Mouse (Mus musculus) neural tube, embryonic 13.5 days (tissue): Measurements from ENCODE around the gene Polr1c. TPM values are rescaled to one million over a fixed set of nuclear protein-coding genes. Genes with fewer than 3 reads are reported as not detected.

Experiments used
- ATAC-seq: fragments of 200-750 bp; cut with Nextera tagmentation; 2 replicates; pipeline ENCODE4 v1.8.0; 2017; ENCODE audit warnings: low read depth, mild to moderate bottlenecking, moderate TSS enrichment, moderate library complexity
- H3K27ac ChIP-seq: fragments of 300-500 bp; sonication (generic); replicated peaks from 2 replicates; pipeline ENCODE4 v1.5.1; 2015; ENCODE audit warnings: moderate library complexity, mild to moderate bottlenecking, inconsistent platforms
- H3K27me3 ChIP-seq: fragments of 300-500 bp; sonication (generic); 2 replicates; pipeline ENCODE4 v1.6.1; 2015; ENCODE audit warnings: mild to moderate bottlenecking, inconsistent platforms
- H3K36me3 ChIP-seq: fragments of 300-500 bp; sonication (generic); 2 replicates; pipeline ENCODE4 v1.6.1; 2015; ENCODE audit warnings: mild to moderate bottlenecking, inconsistent platforms
- H3K4me1 ChIP-seq: fragments of 300-500 bp; sonication (generic); replicated peaks from 2 replicates; pipeline ENCODE4 v1.6.1; 2015; ENCODE audit warnings: inconsistent platforms
- H3K4me2 ChIP-seq: fragments of 300-500 bp; sonication (generic); 2 replicates; pipeline ENCODE4 v1.6.1; 2015; ENCODE audit warnings: inconsistent platforms, mild to moderate bottlenecking, moderate library complexity
- H3K4me3 ChIP-seq: fragments of 300-500 bp; sonication (generic); 2 replicates; pipeline ENCODE4 v1.5.1; 2015; ENCODE audit warnings: mild to moderate bottlenecking, inconsistent platforms
- H3K9ac ChIP-seq: fragments of 300-500 bp; sonication (generic); 2 replicates; pipeline ENCODE4 v1.6.1; 2015; ENCODE audit warnings: moderate library complexity, mild to moderate bottlenecking, inconsistent platforms
- H3K9me3 ChIP-seq: fragments of 300-500 bp; sonication (generic); 2 replicates; pipeline ENCODE4 v1.6.1; 2016; ENCODE audit warnings: inconsistent platforms
- WGBS: fragments of 180-500 bp; shearing (Covaris S2); methylation state at CpG from one replicate; pipeline ENCODE4 v1.1.7; 2015; 5-methylcytosine and 5-hydroxymethylcytosine counted together
- polyA plus RNA-seq: library from polyadenylated mRNA; unstranded; fragments of >200 nt; fragmentation: Nextera tagmentation; extraction: Ambion mirVana; gene quantifications from 2 replicates; pipeline ENCODE4 v1.2.1, GENCODE M21; 2015

The Polr1c gene
- 84.3 and 93.8 TPM in 2 replicates for polyA plus RNA-seq

- ATAC-seq = peak; percentile 94
- WGBS = under 1% methylated on average over 53 of the region's 53 CpGs
- H3K36me3 ChIP-seq = peaks cover 71% of the 10 kb centered on the region
Measured at GRCm38 (mm10) chr17:46247512-46248188, at the start of gene Polr1c, which contains the start of gene Yipf3. Polr1c (minus strand) TSS chr17:46248054. Yipf3 (plus strand) TSS chr17:46248080.

GRCm38 (mm10) chr17:46297028-46297363, 49.1 kb upstream of the Polr1c start:
- H3K4me3 ChIP-seq = peak overlapping the region; percentile 70
- 11% methylated on average over 6 of the region's 6 CpGs for whole genome bisulfite sequencing
- peak overlapping the region; percentile 81 for H3K27ac ChIP-seq
- H3K9me3 ChIP-seq = no peaks in the 10 kb centered on the region
- H3K36me3 ChIP-seq = peaks cover 4% of the 10 kb centered on the region; the same call in 1 of the 2 replicates
- no peak; the same call in none of the 2 replicates for ATAC-seq
- peak overlapping the region; percentile 83 for H3K9ac ChIP-seq
- H3K27me3 ChIP-seq = peaks cover 71% of the 10 kb centered on the region
- H3K4me1 ChIP-seq = peaks cover 19% of the 10 kb centered on the region
- H3K4me2 ChIP-seq = peak overlapping the region; percentile 97

More at GRCm38 (mm10) chr17:46247512-46248188, at the start of gene Polr1c, which contains the start of gene Yipf3:
- H3K4me2 ChIP-seq = peak within 1 kb of the TSS; percentile 95
- no peaks in the 10 kb centered on the region for H3K9me3 ChIP-seq
- peak within 1 kb of the TSS; percentile 86 for H3K27ac ChIP-seq
- H3K4me3 ChIP-seq = peak within 1 kb of the TSS; percentile 81
- peaks cover 36% of the 10 kb centered on the region for H3K4me1 ChIP-seq
- H3K9ac ChIP-seq = peak within 1 kb of the TSS; percentile 97
- H3K27me3 ChIP-seq = no peaks in the 10 kb centered on the region

- no peak for ATAC-seq
- Histone ChIP-seq H3K9me3 (no peaks in the 10 kb centered on the region), H3K36me3 (no peaks in the 10 kb centered on the region), H3K4me3 (peak overlapping the region; percentile 70), H3K4me1 (peaks cover 19% of the 10 kb centered on the region), H3K9ac (no peak overlapping the region), H3K27me3 (peaks cover 71% of the 10 kb centered on the region), H3K4me2 (peak overlapping the region; percentile 97), H3K27ac (no peak overlapping the region; the same call in 1 of the 2 replicates)
- 49% methylated on average over 6 of the region's 6 CpGs for WGBS
Measured at GRCm38 (mm10) chr17:46296601-46297000, 48.7 kb upstream of the Polr1c start.

- Histone ChIP-seq H3K4me1 (peaks cover 15% of the 10 kb centered on the region), H3K9me3 (no peaks in the 10 kb centered on the region), H3K4me2 (no peak overlapping the region), H3K36me3 (no peaks in the 10 kb centered on the region), H3K27ac (0 out of 2 replicates have a peak overlapping the region, but pooled peaks have one; percentile 5), H3K4me3 (no peak overlapping the region), H3K9ac (no peak overlapping the region), H3K27me3 (peaks cover 8% of the 10 kb centered on the region)
- 66% methylated on average over 11 of the region's 11 CpGs for WGBS
- ATAC-seq = no peak
Measured at GRCm38 (mm10) chr17:46287678-46288095, 39.8 kb upstream of the Polr1c start.

- no peak overlapping the region for H3K4me2 ChIP-seq
- H3K27me3 ChIP-seq = no peaks in the 10 kb centered on the region
- no peak overlapping the region for H3K9ac ChIP-seq
- no peak for ATAC-seq
- no peak overlapping the region for H3K27ac ChIP-seq
- H3K4me3 ChIP-seq = no peak overlapping the region
- peaks cover 34% of the 10 kb centered on the region for H3K4me1 ChIP-seq
- H3K36me3 ChIP-seq = peaks cover 2% of the 10 kb centered on the region; the same call in 1 of the 2 replicates
- WGBS = 75% methylated on average over 6 of the region's 6 CpGs
- H3K9me3 ChIP-seq = no peaks in the 10 kb centered on the region
Measured at GRCm38 (mm10) chr17:46285407-46285806, 37.6 kb upstream of the Polr1c start.

- H3K27me3 ChIP-seq = no peaks in the 10 kb centered on the region
- no peak for ATAC-seq
- 34% methylated on average over 7 of the region's 7 CpGs for WGBS
Measured at GRCm38 (mm10) chr17:46284653-46285052, 36.8 kb upstream of the Polr1c start.

GRCm38 (mm10) chr17:46283911-46284310, 36.1 kb upstream of the Polr1c start:
- no peak for ATAC-seq
- H3K4me2 ChIP-seq = no peak overlapping the region
- 84% methylated on average over 8 of the region's 8 CpGs for WGBS
- no peaks in the 10 kb centered on the region for H3K9me3 ChIP-seq
- no peak overlapping the region for H3K4me3 ChIP-seq
- peaks cover 34% of the 10 kb centered on the region for H3K4me1 ChIP-seq
- no peak overlapping the region for H3K27ac ChIP-seq
- peaks cover 10% of the 10 kb centered on the region for H3K36me3 ChIP-seq
- no peaks in the 10 kb centered on the region for H3K27me3 ChIP-seq
- H3K9ac ChIP-seq = no peak overlapping the region

More at GRCm38 (mm10) chr17:46284653-46285052, 36.8 kb upstream of the Polr1c start:
- Histone ChIP-seq H3K36me3 (peaks cover 3% of the 10 kb centered on the region), H3K9me3 (no peaks in the 10 kb centered on the region), H3K4me2 (no peak overlapping the region), H3K4me3 (no peak overlapping the region), H3K27ac (no peak overlapping the region), H3K9ac (no peak overlapping the region), H3K4me1 (peaks cover 34% of the 10 kb centered on the region)

GRCm38 (mm10) chr17:46283140-46283539, 35.3 kb upstream of the Polr1c start:
- Histone ChIP-seq H3K27me3 (no peaks in the 10 kb centered on the region), H3K4me2 (peak overlapping the region; percentile 96), H3K9ac (0 out of 2 replicates have a peak overlapping the region, but pooled peaks have one; percentile 10), H3K4me1 (peaks cover 34% of the 10 kb centered on the region), H3K27ac (peak overlapping the region; percentile 78), H3K4me3 (peak overlapping the region; percentile 65), H3K36me3 (peaks cover 14% of the 10 kb centered on the region), H3K9me3 (no peaks in the 10 kb centered on the region)
- 23% methylated on average over 9 of the region's 9 CpGs for WGBS
- ATAC-seq = peak; percentile 65

GRCm38 (mm10) chr17:46282483-46283123, 34.7 kb upstream of the Polr1c start, which contains the start of gene Tjap1:
Tjap1 (minus strand) TSS chr17:46283026.
- H3K9me3 ChIP-seq = no peaks in the 10 kb centered on the region
- peak within 1 kb of the TSS; percentile 78 for H3K27ac ChIP-seq
- peak; percentile 97 for ATAC-seq
- H3K4me2 ChIP-seq = peak within 1 kb of the TSS; percentile 96
- H3K9ac ChIP-seq = peak within 1 kb of the TSS; percentile 81
- WGBS = under 1% methylated on average over 37 of the region's 37 CpGs
- peak within 1 kb of the TSS; percentile 65 for H3K4me3 ChIP-seq
- peaks cover 17% of the 10 kb centered on the region for H3K36me3 ChIP-seq
- peaks cover 30% of the 10 kb centered on the region for H3K4me1 ChIP-seq
- H3K27me3 ChIP-seq = no peaks in the 10 kb centered on the region

- H3K27me3 ChIP-seq = no peaks in the 10 kb centered on the region
- no peak overlapping the region for H3K4me2 ChIP-seq
- H3K9me3 ChIP-seq = no peaks in the 10 kb centered on the region
- H3K36me3 ChIP-seq = peaks cover 17% of the 10 kb centered on the region
- WGBS = 92% methylated on average over 12 of the region's 12 CpGs
- ATAC-seq = no peak
- H3K4me1 ChIP-seq = peaks cover 21% of the 10 kb centered on the region
- H3K9ac ChIP-seq = no peak overlapping the region
- H3K4me3 ChIP-seq = no peak overlapping the region
- no peak overlapping the region for H3K27ac ChIP-seq
Measured at GRCm38 (mm10) chr17:46278011-46278765, 30.3 kb upstream of the Polr1c start.

- H3K4me2 ChIP-seq = no peak overlapping the region
- no peak overlapping the region for H3K9ac ChIP-seq
- WGBS = 81% methylated on average over 4 of the region's 4 CpGs
- no peaks in the 10 kb centered on the region for H3K27me3 ChIP-seq
- no peaks in the 10 kb centered on the region for H3K9me3 ChIP-seq
- H3K36me3 ChIP-seq = peaks cover 17% of the 10 kb centered on the region
- peaks cover 19% of the 10 kb centered on the region for H3K4me1 ChIP-seq
- no peak overlapping the region for H3K4me3 ChIP-seq
- no peak overlapping the region for H3K27ac ChIP-seq
- no peak for ATAC-seq
Measured at GRCm38 (mm10) chr17:46277586-46277985, 29.7 kb upstream of the Polr1c start.
